Mouse (Mus musculus) kidney, adult 2 months (tissue): ENCODE measurements around the gene Rnase9.

Source experiments
- CTCF ChIP-seq: fragments of 200-500 bp; conservative IDR thresholded peaks from 2 replicates; pipeline ENCODE4 v1.5.1; 2011; ENCODE audit warnings: low read depth, mild to moderate bottlenecking, control low read depth, low read length, moderate library complexity, mixed read lengths; ENCODE audit not compliant: insufficient read depth, insufficient read length
- POLR2A ChIP-seq: fragments of 200-500 bp; IDR thresholded peaks from one replicate; pipeline ENCODE4 v1.6.1; 2011; ENCODE audit warnings: low read depth, low read length, control low read depth

DNA sequence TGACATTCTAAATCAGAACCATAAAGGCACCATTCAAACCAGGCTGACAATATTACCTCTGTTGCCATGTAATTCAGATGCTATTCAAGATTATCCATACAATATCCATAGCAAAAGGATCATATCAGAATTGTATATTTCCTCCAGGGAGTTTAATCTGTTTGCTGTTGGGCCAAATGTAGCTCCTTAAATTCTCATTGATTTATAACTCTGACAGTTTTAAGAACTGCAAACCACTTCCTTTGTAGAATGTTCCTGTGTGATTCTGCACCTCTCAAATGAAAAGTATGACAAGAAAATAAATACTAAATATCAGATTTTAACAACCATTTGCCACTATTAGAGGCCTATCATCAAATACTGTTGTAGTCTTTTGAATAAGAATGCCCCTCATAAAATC, 25.9 kb downstream of the Rnase9 start:
- TF ChIP-seq CTCF (no peak), POLR2A (no peak)
